Mouse (Mus musculus): ENCODE results near the gene Gm5460.

DNA sequence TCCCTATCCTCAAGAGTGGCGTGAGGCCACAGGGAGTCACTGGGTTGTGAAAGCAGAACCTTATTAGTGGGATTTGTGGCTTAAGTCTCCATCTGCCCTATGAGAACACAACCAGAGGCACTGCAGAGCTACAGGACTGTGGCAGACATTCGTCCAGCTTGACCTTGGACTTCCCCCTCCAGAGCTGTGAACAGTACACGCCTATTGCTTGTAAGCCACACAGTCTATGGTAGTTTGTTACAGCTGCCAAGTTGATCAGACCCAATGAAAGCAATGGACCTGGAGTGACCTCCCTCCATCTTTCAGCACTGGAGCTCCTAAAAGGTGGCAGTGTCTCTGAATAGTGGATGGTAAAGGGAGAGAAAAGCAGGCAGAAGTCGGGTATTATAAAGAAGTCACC lies 61.7 kb downstream of the Gm5460 start:
- TF ChIP-seq POLR2A (IDR thresholded peaks at IDR 0.05; ENCODE audit: insufficient read depth, low read depth, low read length) (no peak), CTCF (IDR thresholded peaks at IDR 0.05; ENCODE audit: insufficient read depth, low read depth, low read length) (no peak)
